Mouse (Mus musculus) liver, postnatal 0 days (tissue): ENCODE measurements at regions not wholly inside any gene's neighbourhood (a gene's known extent, or its start where the extent isn't known, plus 50 kb on each side); places are given as distances from the start of the nearest gene placed in this dataset.

Source experiments
- CTCF ChIP-seq: sonication (generic); IDR thresholded peaks from 2 replicates; pipeline ENCODE4 v1.5.1; 2016; ENCODE audit warnings: antibody characterized with exemption, low read depth
- EP300 ChIP-seq: IDR thresholded peaks from 2 replicates; pipeline ENCODE4 v1.6.1; 2016; ENCODE audit warnings: antibody characterized with exemption, low read depth, mild to moderate bottlenecking

DNA sequence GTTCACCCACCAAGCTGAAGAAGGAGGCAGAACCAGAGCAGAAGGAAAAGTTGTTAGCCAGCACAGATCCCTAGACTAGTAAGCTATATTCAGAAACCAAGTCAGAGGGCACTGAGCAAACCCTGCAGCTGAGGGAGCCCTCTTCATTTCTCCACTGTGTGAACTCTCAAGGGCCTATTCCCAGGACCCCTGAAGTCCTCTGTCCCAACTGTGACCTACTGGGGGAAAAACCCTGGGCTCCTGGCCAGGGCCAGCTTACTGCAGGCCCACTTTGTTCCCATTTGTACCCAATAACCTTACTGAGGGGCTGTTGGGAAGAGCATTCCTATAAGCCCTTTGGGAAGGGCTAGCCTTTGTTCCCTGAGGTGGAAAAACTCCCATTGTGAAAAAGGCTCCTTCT lies 174.7 kb upstream of the Camk1g start:
- no peak for TF ChIP-seq EP300
- no peak for TF ChIP-seq CTCF
